Mouse (Mus musculus) embryonic facial prominence, embryonic 11.5 days (tissue): Measurements from ENCODE around the gene Tldc1. TPM values are rescaled to one million over a fixed set of nuclear protein-coding genes. Genes with fewer than 3 reads are reported as not detected.
A peak's percentile ranks its signal among the peaks of the same experiment; 100 is the strongest.

Experiments used
- ATAC-seq: fragments of 200-750 bp; cut with Nextera tagmentation; replicated peaks from 2 replicates; pipeline ENCODE4 v1.8.0; 2017; ENCODE audit warnings: low read depth; ENCODE audit not compliant: insufficient number of reproducible peaks, low FRiP score, low TSS enrichment
- DNase-seq: peaks from one replicate; pipeline ENCODE4 v3.0.0-alpha.2; 2015; ENCODE audit warnings: low spot score
- H3K27ac ChIP-seq: fragments of 300-500 bp; sonication (generic); replicated peaks from 2 replicates; pipeline ENCODE4 v1.5.1; 2014; ENCODE audit warnings: mild to moderate bottlenecking, low read depth, low read length, control low read depth
- H3K27me3 ChIP-seq: fragments of 300-500 bp; sonication (generic); 2 replicates; pipeline ENCODE4 v1.6.1; 2014; ENCODE audit warnings: mild to moderate bottlenecking, low read length, moderate library complexity, mixed read lengths; ENCODE audit not compliant: control insufficient read depth, insufficient read depth
- H3K36me3 ChIP-seq: fragments of 300-500 bp; sonication (generic); replicated peaks from 2 replicates; pipeline ENCODE4 v1.6.1; 2014; ENCODE audit warnings: low read depth, mild to moderate bottlenecking, low read length, moderate library complexity, mixed read lengths; ENCODE audit not compliant: control insufficient read depth, insufficient read depth
- H3K4me1 ChIP-seq: fragments of 300-500 bp; sonication (generic); 2 replicates; pipeline ENCODE4 v1.6.1; 2014; ENCODE audit warnings: low read length, mixed read lengths; ENCODE audit not compliant: control insufficient read depth, insufficient read depth
- H3K4me2 ChIP-seq: fragments of 300-500 bp; sonication (generic); 2 replicates; pipeline ENCODE4 v1.6.1; 2014; ENCODE audit warnings: low read depth, mild to moderate bottlenecking, control low read depth, low read length, moderate library complexity
- H3K4me3 ChIP-seq: fragments of 300-500 bp; sonication (generic); 2 replicates; pipeline ENCODE4 v1.5.1; 2014; ENCODE audit warnings: low read depth, low read length, control low read depth
- H3K9ac ChIP-seq: fragments of 300-500 bp; sonication (generic); replicated peaks from 2 replicates; pipeline ENCODE4 v1.6.1; 2014; ENCODE audit warnings: mild to moderate bottlenecking, control low read depth, low read length
- H3K9me3 ChIP-seq: fragments of 300-500 bp; sonication (generic); replicated peaks from 2 replicates; pipeline ENCODE4 v1.6.1; 2016; ENCODE audit warnings: mild to moderate bottlenecking, low read length, inconsistent platforms, mixed read lengths; ENCODE audit not compliant: control insufficient read depth
- WGBS: fragments of 180-500 bp; shearing (Covaris S2); extraction: QIAGEN DNeasy Blood & Tissue Kit; methylation state at CpG from one replicate; pipeline ENCODE4 v1.1.7; 2014; 5-methylcytosine and 5-hydroxymethylcytosine counted together
- polyA plus RNA-seq: library from polyadenylated mRNA; unstranded; fragments of >200 nt; fragmentation: Nextera tagmentation; extraction: Ambion mirVana; gene quantifications from 2 replicates; pipeline ENCODE4 v1.2.1, GENCODE M21; 2014

The Tldc1 gene
- polyA plus RNA-seq, 1 experiment from 2014 or later: 6.5 TPM

DNA sequence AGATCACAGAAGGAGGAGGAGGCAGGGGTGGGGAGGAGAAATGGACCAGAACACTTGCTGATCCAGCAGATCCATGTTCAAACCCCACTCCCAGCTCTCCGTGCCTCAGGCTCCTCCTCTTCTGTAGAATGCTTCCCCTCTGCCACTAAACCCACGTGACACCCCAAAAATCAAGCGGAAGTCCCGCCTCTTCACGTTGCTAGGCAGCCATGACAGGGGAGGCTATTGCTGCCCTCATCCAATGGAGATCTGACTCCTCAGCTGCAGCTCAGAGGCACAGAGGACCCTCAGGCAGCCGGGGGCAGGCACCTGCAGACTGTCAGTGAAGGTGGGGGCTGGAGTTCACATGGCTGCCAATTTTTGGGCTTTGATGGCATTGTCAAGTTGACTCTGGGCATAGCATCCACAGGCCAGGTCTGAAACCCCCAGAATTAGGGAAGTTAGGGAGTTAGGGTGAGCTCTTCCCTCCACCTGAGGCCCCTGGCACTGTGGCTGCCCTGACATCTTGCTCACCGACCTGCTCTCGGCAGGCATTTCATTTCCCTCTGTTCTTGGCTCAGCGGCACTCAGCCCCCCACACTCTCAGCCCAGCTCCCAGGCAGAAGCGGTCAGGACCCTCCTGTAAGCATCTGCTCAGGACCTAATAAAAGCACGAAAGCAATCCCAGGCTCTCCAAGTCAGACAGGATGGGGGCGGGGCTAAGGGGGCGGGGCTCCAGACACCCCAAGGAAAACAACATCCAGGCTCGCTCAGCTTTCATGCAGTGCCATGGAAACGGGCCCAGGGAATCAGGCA, 20.2 kb upstream of the Tldc1 start:
- no peaks in the 10 kb centered on the region for H3K9me3 ChIP-seq
- no peak overlapping the region for H3K4me3 ChIP-seq
- H3K4me1 ChIP-seq: peaks cover 7% of the 10 kb centered on the region; the same call in 1 of the 2 replicates
- peak overlapping the region; percentile 57 for H3K27ac ChIP-seq
- H3K27me3 ChIP-seq: no peaks in the 10 kb centered on the region
- peak; percentile 80 for DNase-seq
- ATAC-seq: peak; percentile 78
- H3K4me2 ChIP-seq: peak overlapping the region; percentile 23
- H3K36me3 ChIP-seq: no peaks in the 10 kb centered on the region
- no peak overlapping the region for H3K9ac ChIP-seq
- 5% methylated on average over 15 of the region's 15 CpGs for WGBS

DNA sequence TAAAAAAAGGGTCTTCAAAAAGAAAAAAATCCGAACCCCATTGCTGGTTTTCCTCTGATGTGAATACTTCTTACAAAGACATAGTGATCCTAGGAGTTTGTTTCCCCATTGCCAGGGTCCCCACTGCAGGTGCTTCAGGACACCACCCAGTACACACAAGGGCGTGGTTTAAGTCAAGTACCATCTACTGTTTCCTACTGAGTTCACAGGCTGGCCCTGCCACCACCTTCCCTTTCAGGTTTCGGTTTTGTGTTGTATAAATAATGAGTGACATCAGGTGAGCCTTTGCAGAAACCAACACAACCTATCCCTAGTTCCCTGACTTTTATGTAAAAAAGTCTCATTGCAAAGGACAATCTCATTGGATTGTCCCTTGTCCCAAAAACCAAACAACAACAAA, 17.4 kb upstream of the Tldc1 start:
- no peak for ATAC-seq
- no peak for DNase-seq
- peaks cover 7% of the 10 kb centered on the region; the same call in 1 of the 2 replicates for H3K4me1 ChIP-seq
- WGBS: 89% methylated on average over 3 of the region's 3 CpGs
- no peaks in the 10 kb centered on the region for H3K27me3 ChIP-seq
- no peak overlapping the region for H3K4me3 ChIP-seq
- H3K9me3 ChIP-seq: no peaks in the 10 kb centered on the region
- H3K27ac ChIP-seq: no peak overlapping the region
- no peak overlapping the region for H3K4me2 ChIP-seq
- no peak overlapping the region for H3K9ac ChIP-seq
- H3K36me3 ChIP-seq: no peaks in the 10 kb centered on the region

DNA sequence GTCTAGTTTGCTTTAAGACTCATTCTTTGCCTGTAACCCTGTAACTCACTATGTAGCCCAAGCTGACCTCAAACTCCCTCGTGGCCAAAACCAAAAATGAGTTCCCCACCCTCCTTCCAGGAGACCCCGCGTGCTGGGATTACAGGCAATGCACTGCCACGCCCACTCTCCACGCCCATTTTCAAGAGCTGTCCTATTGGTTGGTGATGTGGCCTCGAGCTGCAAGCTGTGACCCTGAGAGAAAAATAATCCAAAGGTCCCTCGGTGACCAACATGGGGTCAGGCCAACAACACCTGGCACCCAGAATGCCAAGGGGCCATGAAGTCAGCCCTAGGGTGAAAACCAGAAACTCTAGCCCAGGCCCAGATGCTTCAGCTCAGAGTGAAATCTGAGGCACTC, 16.5 kb upstream of the Tldc1 start:
- H3K4me2 ChIP-seq: no peak overlapping the region
- no peak overlapping the region for H3K9ac ChIP-seq
- H3K27me3 ChIP-seq: no peaks in the 10 kb centered on the region
- peaks cover 7% of the 10 kb centered on the region; the same call in 1 of the 2 replicates for H3K4me1 ChIP-seq
- no peak for DNase-seq
- no peaks in the 10 kb centered on the region for H3K36me3 ChIP-seq
- H3K27ac ChIP-seq: no peak overlapping the region
- H3K9me3 ChIP-seq: no peaks in the 10 kb centered on the region
- ATAC-seq: no peak
- no peak overlapping the region for H3K4me3 ChIP-seq
- WGBS: 38% methylated on average over 7 of the region's 7 CpGs

DNA sequence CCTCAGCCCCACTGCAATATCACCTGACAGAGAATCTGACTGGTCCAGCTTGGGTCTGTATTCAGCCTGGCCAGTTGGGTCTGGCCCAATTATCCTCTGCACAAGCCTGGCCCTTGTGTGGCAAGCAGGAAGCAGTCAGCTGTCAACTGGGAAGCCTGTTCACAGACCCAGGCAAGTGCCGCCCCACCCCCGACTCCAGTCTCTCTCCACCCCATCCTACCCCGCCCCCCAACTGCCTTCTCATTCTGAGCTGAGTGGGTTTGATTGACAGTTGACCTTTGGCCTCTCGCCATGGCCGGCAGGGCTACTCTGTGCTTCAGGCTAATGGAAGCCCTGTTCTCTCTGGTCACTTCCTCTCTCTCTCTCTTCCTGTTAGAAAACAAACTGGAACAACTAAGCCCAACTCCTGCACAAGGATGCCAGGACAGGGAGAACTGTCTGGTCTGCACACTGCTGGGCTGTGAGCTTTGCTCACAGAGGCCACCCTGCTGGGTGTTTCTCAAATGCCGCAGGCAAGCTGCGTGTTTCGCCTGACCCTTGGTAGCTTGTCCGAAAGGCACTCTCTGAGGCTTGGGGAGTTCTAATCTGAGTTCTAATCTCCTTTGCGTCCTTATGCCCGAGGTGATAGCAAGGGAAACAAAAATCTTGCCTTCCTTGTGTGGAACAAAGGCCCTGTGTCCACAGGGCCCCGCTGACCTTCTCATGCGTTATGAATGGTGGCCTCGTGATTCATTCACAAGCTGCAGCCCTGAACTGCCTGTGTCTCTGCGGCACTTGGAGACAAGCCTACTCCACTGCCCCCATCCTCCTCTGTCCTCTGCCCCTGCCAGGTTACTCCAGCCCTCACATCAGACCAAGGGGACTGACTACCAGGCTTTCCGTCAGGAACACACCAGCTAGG, 13.8 kb upstream of the Tldc1 start:
- no peaks in the 10 kb centered on the region for H3K9me3 ChIP-seq
- no peaks in the 10 kb centered on the region for H3K4me1 ChIP-seq
- WGBS: 8% methylated on average over 16 of the region's 16 CpGs
- ATAC-seq (peak; percentile 68), DNase-seq (peak; percentile 80)
- no peaks in the 10 kb centered on the region for H3K36me3 ChIP-seq
- H3K27ac ChIP-seq: peak overlapping the region; percentile 79
- H3K9ac ChIP-seq: no peak overlapping the region
- H3K27me3 ChIP-seq: no peaks in the 10 kb centered on the region
- no peak overlapping the region for H3K4me3 ChIP-seq
- H3K4me2 ChIP-seq: no peak overlapping the region

DNA sequence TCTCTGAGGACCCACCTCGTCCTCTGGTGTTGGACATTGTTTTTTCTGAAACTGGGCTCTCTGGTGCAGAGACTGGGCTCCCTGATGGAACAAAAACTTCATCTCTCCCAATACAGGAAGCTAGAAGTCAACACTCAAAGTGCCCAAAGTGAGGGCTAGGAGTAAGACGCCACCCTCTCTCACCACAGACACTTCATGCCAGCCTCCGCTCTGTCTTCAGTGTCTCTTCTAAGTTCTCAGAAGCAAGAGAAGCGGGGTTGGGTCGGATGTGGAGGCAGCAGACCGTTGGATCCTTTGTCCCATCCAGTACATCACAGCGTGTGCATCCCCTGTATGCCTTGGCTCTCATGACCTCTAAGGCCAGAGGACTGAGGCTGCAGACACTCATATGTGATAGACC, 11.4 kb upstream of the Tldc1 start:
- no peak for DNase-seq
- Histone ChIP-seq H3K36me3 (no peaks in the 10 kb centered on the region), H3K4me2 (no peak overlapping the region), H3K4me3 (no peak overlapping the region), H3K9ac (no peak overlapping the region), H3K27me3 (no peaks in the 10 kb centered on the region), H3K9me3 (no peaks in the 10 kb centered on the region), H3K27ac (no peak overlapping the region), H3K4me1 (no peaks in the 10 kb centered on the region)
- ATAC-seq: no peak
- 85% methylated on average over 7 of the region's 7 CpGs for WGBS

DNA sequence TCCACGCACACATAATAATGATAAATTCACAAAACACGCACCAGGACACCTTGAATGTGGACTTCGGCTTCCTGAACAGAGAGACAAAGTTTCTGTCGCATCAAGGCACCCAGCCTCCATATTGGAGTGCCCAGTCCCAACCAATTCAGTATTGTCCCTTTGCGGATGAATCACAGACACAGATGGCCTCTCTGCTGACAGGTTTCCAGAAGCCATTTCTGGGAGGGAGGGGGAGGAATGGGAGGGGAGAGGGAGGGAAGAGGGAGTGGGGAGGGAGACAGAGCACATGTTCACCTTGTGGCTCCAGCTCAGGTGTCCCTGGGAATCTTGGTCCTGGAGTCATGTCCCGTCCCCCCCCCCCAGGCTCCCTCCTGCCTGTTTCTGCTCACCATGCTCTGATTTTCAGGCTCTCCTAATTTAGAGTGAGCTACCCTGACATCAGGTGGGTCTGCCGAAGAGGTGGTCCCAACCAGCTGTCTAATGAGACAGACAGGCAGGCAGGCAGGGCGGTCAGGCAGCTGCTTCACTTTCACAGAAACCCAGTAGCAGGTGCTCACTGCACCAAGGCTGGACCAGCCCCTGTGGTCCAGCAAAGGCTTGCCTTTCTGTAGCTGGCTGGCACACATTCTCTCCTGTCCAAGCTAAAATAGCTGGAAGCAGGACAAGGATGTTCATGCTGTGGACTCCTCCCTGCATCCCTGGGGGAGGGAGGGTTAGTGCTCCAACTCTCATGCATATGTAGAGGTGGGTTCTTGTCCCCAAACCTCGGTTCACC, 10.6 kb upstream of the Tldc1 start:
- Histone ChIP-seq H3K27me3 (no peaks in the 10 kb centered on the region), H3K4me3 (no peak overlapping the region), H3K27ac (no peak overlapping the region), H3K36me3 (no peaks in the 10 kb centered on the region), H3K4me2 (no peak overlapping the region), H3K9ac (no peak overlapping the region), H3K9me3 (no peaks in the 10 kb centered on the region), H3K4me1 (no peaks in the 10 kb centered on the region)
- WGBS: 65% methylated on average over 9 of the region's 9 CpGs
- DNase-seq: no peak
- ATAC-seq: no peak

DNA sequence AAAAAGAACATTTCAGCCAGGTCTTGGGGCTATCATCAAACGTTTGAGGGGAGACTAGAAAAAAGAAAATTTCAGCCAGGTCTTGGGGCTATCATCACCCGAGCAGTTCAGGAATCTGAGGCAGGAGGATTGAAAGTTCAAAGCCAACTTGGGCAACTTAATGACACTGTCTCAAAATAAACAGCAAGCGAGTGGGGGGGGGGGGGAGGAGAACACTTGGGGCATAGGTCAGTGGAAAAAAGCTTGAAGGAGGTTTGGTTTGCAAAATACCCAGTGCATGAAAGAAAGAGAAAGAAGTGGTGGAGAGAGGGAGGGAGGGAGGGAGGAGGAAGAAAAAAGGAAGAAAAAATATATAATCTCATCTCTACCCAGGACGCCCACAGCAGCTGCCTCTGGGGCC, 9.1 kb upstream of the Tldc1 start:
- Histone ChIP-seq H3K4me1 (no peaks in the 10 kb centered on the region), H3K4me2 (no peak overlapping the region), H3K9me3 (no peaks in the 10 kb centered on the region), H3K9ac (no peak overlapping the region), H3K4me3 (no peak overlapping the region), H3K27ac (no peak overlapping the region), H3K36me3 (no peaks in the 10 kb centered on the region), H3K27me3 (no peaks in the 10 kb centered on the region)
- 40% methylated on average over 4 of the region's 4 CpGs for WGBS
- no peak for DNase-seq
- ATAC-seq: no peak
